Mouse (Mus musculus) Patski (cell line): ENCODE measurements around the gene Spns3. TPM values are rescaled to one million over a fixed set of nuclear protein-coding genes. Genes with fewer than 3 reads are reported as not detected.

Experiments used
- ATAC-seq: fragments of 100-300 bp; one replicate; pipeline ENCODE4 v1.8.0; 2021
- CTCF ChIA-PET: fragments of 350-600 bp; sonication (Branson Sonifier 250); formaldehyde crosslinking; loops from one replicate; lab custom pipeline; 2022; ENCODE audit warnings: inconsistent platforms; lab: Charles Lee
- POLR2A ChIA-PET: fragments of 350-600 bp; sonication (Branson Sonifier 250); formaldehyde crosslinking; loops from one replicate; lab custom pipeline; 2022; ENCODE audit warnings: antibody characterized with exemption, inconsistent platforms; lab: Charles Lee
- DNase-seq: peaks from one replicate; pipeline ENCODE4 v3.0.0-alpha.2; 2011; ENCODE audit warnings: low read depth, low spot score
- H3K27me3 ChIP-seq: fragments of 371-371 bp; one replicate; pipeline ENCODE4 v1.5.1; 2021
- CTCF ChIP-seq: fragments of 100-300 bp; IDR thresholded peaks from one replicate; pipeline ENCODE4 v1.5.1; 2021
- in situ Hi-C: fragments of 300-500 bp; cut with MboI; formaldehyde crosslinking; loops from 3 replicates; pipeline ENCODE4 v1.11.1; 2018; ENCODE audit warnings: low pct_unique_long_range_greater_than_20kb, mixed read lengths
- polyA plus RNA-seq: library from polyadenylated mRNA; unstranded; gene quantifications from one replicate; pipeline ENCODE4 v1.2.3, GENCODE M21; 2021

The Spns3 gene
- polyA plus RNA-seq, 1 experiment from 2014 or later, result 7.8 TPM

DNA sequence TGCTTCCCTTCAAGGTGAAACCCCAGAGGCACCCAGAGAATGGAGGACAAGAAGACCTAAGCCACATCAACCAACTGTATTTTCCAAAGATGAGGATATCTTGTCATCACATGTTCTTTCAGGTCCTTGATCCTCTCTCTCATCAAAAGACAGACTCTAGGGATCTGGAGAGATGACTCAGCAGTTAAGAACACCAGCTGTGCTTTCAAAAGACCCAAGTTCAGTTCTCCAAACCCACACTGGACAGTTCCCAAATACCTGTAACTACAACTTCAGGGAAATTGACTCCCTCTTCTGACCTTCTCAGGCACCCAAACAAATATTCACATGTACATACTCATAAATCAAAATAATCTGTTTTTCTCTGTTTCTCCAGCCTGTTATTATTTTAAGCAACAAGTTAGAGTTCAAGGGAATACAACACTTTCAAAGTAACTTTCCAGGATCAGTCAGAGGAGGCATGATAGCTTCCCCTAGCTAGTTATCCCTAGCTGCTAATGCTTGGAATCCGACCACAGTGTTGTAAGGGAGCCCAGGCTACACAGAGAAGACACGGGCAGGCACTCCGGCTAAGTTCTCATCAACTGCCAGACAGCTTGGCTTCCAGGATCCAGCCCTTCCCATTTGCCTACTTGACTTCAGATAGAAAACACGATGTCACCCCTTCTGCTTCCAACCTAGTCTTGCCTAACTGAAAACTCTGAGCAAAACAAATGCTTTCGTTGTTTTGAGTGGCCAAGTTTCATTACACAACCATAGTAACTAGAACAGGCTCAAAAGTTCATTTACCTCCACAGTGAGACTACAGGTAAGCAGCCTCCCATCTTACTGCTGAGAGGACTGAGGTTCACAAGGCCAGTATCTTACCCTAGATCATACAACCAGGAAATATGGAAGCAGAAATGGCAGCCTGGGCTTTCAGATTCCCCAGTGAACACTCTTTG, 28.4 kb downstream of the Spns3 start:
- ChIA-PET POLR2A (no interaction called here), CTCF (interaction anchor here (1.4 kb wide), 1 partner anchor 14 kb away, joined by 3 read pairs; no protein-coding TSS in a partner anchor)
- TF ChIP-seq CTCF, result no peak
- no peaks in the 10 kb centered on the region for H3K27me3 ChIP-seq
- ATAC-seq (peak; percentile 23), DNase-seq (no peak)
- in situ Hi-C loops, result no loop called here

DNA sequence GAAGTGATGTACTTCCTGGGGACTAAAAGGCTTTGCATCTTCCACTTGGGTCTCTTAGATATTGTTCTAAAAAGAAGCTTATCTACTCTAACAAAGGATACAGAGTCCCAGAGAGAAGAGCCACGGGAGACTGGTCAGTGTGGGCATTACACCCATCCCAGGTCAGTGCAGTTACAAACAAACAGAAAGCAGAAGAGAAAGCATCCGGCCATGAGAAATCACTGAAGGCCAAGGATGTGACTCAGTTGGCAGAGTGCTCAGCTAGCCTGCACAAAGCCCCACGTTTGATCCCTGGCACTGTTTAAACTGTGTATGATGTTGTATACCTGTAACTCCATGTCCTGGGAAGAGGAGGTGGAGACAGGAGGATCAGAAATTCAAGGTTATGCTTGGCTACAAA, 30.4 kb downstream of the Spns3 start:
- in situ Hi-C loops, result no loop called here
- ChIA-PET CTCF (interaction anchor here (1.4 kb wide), 1 partner anchor 10 kb away, joined by 4 read pairs; no protein-coding TSS in a partner anchor), POLR2A (interaction anchor here (0.7 kb wide), 1 partner anchor 15 kb away, joined by 4 read pairs; no protein-coding TSS in a partner anchor)
- ATAC-seq (no peak), DNase-seq (no peak)
- TF ChIP-seq CTCF, result no peak
- H3K27me3 ChIP-seq, result no peaks in the 10 kb centered on the region

DNA sequence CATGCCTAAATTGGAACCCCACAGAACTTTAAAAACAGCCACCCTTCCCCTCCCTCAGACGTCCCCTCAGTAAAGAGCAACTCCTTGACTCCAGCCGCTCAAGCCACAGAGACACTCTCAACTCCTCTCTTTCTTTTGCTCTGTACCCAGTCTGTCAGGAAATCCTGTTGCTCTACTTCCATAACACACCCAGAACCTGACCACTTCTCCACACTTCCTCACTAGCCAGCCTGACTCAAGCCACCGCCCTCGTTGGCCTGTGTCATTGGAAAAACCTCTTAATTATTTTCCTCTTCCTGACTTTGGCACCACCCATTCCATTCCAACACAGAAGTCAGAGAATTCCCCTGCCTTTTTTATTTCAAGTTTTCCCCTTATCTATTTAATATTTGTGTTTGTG, 31.1 kb downstream of the Spns3 start:
- POLR2A ChIA-PET, result interaction anchor here (2.2 kb wide), 1 partner anchor 10 kb away, joined by 5 read pairs; no protein-coding TSS in a partner anchor
- in situ Hi-C loops, result no loop called here
- TF ChIP-seq CTCF, result no peak
- CTCF ChIA-PET, result interaction anchor here (1.4 kb wide), 1 partner anchor 9 kb away, joined by 4 read pairs; no protein-coding TSS in a partner anchor
- DNase-seq (no peak), ATAC-seq (no peak)
- H3K27me3 ChIP-seq, result no peaks in the 10 kb centered on the region

DNA sequence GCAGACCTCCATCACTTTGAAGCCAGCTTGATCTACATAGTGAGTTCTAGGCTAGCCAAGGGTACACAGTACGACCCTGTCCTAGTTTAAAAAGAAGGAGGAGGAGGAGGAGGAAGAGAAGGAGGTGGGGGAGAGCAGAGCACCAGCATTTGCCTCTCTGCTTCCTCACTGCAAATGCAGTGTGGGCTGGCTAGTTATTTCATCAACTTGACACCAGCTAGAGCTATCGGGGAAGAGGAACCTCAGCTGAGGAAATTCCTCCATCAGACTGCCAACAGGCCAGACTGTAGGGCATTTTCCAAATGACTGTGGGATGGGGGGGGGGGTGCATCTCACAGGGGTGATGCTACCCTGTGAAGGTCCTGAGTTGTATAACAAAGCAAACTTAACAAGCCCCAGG, 31.9 kb downstream of the Spns3 start:
- no peak for TF ChIP-seq CTCF
- in situ Hi-C loops, result no loop called here
- ChIA-PET CTCF (no interaction called here), POLR2A (interaction anchor here (2.2 kb wide), 1 partner anchor 9 kb away, joined by 5 read pairs; no protein-coding TSS in a partner anchor)
- ATAC-seq (no peak), DNase-seq (no peak)
- H3K27me3 ChIP-seq, result no peaks in the 10 kb centered on the region

DNA sequence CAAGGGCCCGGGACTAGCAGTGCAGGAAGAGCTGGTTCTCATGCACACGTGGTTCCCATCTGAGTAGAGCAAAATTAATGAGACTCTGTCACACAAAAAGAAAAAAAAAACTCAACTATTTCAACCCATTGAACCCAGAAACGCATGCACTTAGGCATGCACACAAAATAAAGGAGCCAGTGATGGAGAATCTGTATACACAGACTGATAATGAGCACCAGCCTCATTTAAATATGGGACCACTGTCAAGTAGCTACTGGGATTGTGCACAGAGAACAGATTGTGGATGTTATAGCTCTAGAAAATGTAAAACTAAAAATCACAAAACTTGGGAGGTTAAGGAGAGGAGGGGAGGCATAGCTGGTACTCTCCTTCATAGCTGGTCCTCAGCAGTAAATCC, 35.3 kb downstream of the Spns3 start:
- in situ Hi-C loops, result no loop called here
- ATAC-seq (no peak), DNase-seq (no peak)
- no peak for TF ChIP-seq CTCF
- POLR2A ChIA-PET, result no interaction called here
- CTCF ChIA-PET, result interaction anchor here (1.3 kb wide), 1 partner anchor 9 kb away, joined by 4 read pairs; no protein-coding TSS in a partner anchor
- no peaks in the 10 kb centered on the region for H3K27me3 ChIP-seq

DNA sequence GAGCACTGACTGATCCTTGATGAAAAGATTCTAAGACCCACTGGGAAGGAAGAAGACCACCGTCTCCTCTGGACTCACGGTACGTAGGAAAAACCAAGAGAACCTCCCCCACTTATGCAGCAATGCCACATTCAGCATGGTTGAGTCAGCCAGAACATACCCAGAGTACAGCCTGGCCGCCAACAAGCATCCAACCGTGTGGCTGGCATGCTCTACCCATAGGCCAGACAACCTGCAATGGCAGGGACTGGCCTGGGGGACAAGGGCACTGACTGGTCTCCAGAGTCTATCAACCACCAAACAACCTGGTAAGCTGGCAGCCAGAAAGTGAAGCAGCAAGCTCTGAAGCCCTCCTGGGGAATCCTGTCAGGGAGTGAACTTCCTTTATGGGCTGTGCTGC, 41.7 kb downstream of the Spns3 start:
- in situ Hi-C loops, result no loop called here
- POLR2A ChIA-PET, result interaction anchor here (0.6 to 2.1 kb wide), 3 partner anchors 10 to 25 kb away, joined by 4 to 7 read pairs (median 5); no protein-coding TSS in a partner anchor
- DNase-seq (no peak), ATAC-seq (peak; percentile 23)
- CTCF ChIA-PET, result no interaction called here
- no peak for TF ChIP-seq CTCF
- no peaks in the 10 kb centered on the region for H3K27me3 ChIP-seq

DNA sequence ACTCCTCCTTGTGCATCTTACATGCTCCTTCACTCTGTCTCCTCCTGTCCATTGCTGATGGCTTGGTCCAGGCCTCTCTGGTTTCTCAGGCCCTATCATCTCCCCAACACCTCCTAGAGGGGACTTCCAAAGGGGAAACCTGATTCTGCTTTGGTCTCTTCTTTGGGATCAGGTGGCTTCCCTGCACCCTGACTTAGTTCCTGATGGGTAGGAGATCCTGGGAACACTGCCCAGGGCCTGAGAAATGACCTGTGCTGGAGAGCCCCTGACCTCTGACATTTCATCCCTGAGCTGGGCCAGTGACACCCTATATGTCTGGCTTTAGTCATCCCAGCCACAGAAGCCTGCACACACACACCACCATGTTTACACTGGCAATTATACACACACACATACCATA, 42.7 kb downstream of the Spns3 start:
- CTCF ChIA-PET, result interaction anchor here (1.0 kb wide), 1 partner anchor 15 kb away, joined by 3 read pairs; no protein-coding TSS in a partner anchor
- no peaks in the 10 kb centered on the region for H3K27me3 ChIP-seq
- POLR2A ChIA-PET, result interaction anchor here (0.7 kb wide), 1 partner anchor 34 kb away, joined by 3 read pairs; no protein-coding TSS in a partner anchor
- in situ Hi-C loops, result no loop called here
- no peak for ATAC-seq
- no peak for TF ChIP-seq CTCF
- no peak for DNase-seq

DNA sequence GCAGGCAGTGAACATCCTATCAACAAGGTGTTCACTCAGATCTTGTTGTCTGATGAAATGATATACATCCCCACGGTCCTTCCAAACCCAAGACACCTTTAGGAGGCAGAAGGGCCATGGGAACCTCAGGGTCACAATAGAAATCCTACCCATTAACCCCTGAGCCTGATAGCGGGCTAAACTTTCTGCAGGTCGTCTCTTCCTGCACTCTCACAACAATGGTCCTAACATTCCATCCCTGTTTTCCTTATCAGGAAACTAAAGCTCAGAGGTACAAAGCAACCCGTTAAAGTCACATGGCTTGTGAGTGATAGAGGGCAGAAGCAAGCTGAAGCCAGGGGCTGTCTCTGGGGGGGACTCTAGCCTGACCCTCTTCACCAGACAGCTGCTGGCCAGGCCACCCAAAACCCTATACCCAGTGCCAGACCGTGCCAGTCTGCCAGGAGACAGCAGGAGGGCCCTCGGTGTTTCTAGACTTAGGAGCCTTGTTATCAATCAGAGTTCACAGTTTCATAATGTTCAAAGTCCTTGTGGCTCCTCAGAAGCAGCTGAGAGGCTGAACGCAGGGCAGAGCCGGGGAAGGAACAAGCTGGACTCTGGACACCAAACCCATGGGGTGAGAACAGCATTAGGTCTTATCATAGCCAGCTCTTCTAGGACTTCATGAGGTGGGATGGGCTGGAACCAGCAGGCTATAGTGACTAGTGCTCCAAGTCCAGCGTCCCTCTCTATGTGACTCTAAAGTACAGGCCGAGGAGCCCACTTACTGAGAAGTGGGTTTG, 46.1 kb downstream of the Spns3 start:
- in situ Hi-C loops, result no loop called here
- ATAC-seq (no peak), DNase-seq (no peak)
- ChIA-PET CTCF (interaction anchor here (1.1 to 5.8 kb wide), 6 partner anchors 9 to 153 kb away, joined by 3 to 43 read pairs (median 3); partner anchors contain the start of gene Spns2), POLR2A (interaction anchor here (1.1 to 6.2 kb wide), 4 partner anchors 14 to 36 kb away, joined by 4 to 68 read pairs (median 7); partner anchors contain the start of gene Spns2)
- H3K27me3 ChIP-seq, result no peaks in the 10 kb centered on the region
- no peak for TF ChIP-seq CTCF

DNA sequence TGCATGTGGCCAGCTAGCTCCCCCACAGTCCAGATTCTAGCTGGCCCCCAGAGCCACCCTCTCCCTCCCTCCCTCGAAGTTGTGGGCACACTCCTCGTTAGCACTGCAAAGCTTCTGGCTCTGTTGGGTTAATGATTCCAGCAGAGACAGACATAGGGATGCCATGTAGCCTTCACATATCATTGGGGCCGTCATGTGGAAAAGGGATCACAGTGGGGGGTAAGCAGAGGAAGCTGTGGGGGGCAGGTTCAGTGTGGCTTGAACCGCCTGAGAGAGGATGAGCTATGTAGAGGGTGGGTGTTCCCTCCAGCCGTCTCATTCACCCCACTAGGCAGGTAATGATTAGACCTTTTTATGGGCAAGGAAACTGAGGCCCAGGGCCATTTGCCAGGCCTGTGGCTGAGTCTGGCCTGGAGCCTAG, 46.8 kb downstream of the Spns3 start:
- CTCF ChIA-PET, result interaction anchor here (0.6 to 5.8 kb wide), 7 partner anchors 8 to 152 kb away, joined by 3 to 43 read pairs (median 3); partner anchors contain the start of gene Spns2
- H3K27me3 ChIP-seq, result no peaks in the 10 kb centered on the region
- ATAC-seq (peak; percentile 84), DNase-seq (peak; percentile 99)
- TF ChIP-seq CTCF, result no peak
- POLR2A ChIA-PET, result interaction anchor here (0.7 to 6.2 kb wide), 5 partner anchors 13 to 40 kb away, joined by 3 to 68 read pairs (median 4); partner anchors contain the start of gene Spns2
- in situ Hi-C loops, result no loop called here
